Mouse (Mus musculus) bone marrow macrophage, adult 2 months (primary cell): ENCODE measurements at regions not wholly inside any gene's neighbourhood (a gene's known extent, or its start where the extent isn't known, plus 50 kb on each side); places are given as distances from the start of the nearest gene placed in this dataset.

Experiments used
- H3K27ac ChIP-seq: 2 replicates; pipeline ENCODE4 v1.5.1; 2012; ENCODE audit warnings: low read depth, low read length; ENCODE audit not compliant: insufficient read depth
- H3K4me1 ChIP-seq: 2 replicates; pipeline ENCODE4 v1.6.1; 2012; ENCODE audit warnings: low read length; ENCODE audit not compliant: control insufficient read depth, insufficient read depth
- H3K4me3 ChIP-seq: 2 replicates; pipeline ENCODE4 v1.5.1; 2012; ENCODE audit warnings: mild to moderate bottlenecking, low read length, moderate library complexity; ENCODE audit not compliant: insufficient read depth
- CTCF ChIP-seq: IDR thresholded peaks from 2 replicates; pipeline ENCODE4 v1.5.1; 2012; ENCODE audit warnings: low read depth, mild to moderate bottlenecking, low read length, moderate library complexity
- POLR2A ChIP-seq: IDR thresholded peaks from 2 replicates; pipeline ENCODE4 v1.6.1; 2012; ENCODE audit warnings: mild to moderate bottlenecking, low read depth, low read length, borderline replicate concordance

- Histone ChIP-seq H3K4me1 (no peaks in the 10 kb centered on the region), H3K4me3 (no peak overlapping the region), H3K27ac (no peak overlapping the region)
- no peak for TF ChIP-seq CTCF
- TF ChIP-seq POLR2A, result no peak
Observed at GRCm38 (mm10) chr10:97925568-97925967, 199.0 kb upstream of the C030005K15Rik start.

GRCm38 (mm10) chr10:97940345-97940744, 213.8 kb upstream of the C030005K15Rik start:
- H3K4me3 ChIP-seq, result no peak overlapping the region
- H3K4me1 ChIP-seq, result no peaks in the 10 kb centered on the region
- TF ChIP-seq CTCF (no peak), POLR2A (no peak)
- no peak overlapping the region for H3K27ac ChIP-seq

GRCm38 (mm10) chr10:97965881-97966280, 239.3 kb upstream of the C030005K15Rik start:
- H3K4me3 ChIP-seq, result no peak overlapping the region
- no peaks in the 10 kb centered on the region for H3K4me1 ChIP-seq
- H3K27ac ChIP-seq, result no peak overlapping the region
- no peak for TF ChIP-seq POLR2A
- no peak for TF ChIP-seq CTCF

GRCm38 (mm10) chr10:97966931-97967330, 240.4 kb upstream of the C030005K15Rik start:
- TF ChIP-seq CTCF, result no peak
- no peak for TF ChIP-seq POLR2A
- Histone ChIP-seq H3K27ac (no peak overlapping the region), H3K4me1 (no peaks in the 10 kb centered on the region), H3K4me3 (no peak overlapping the region)

GRCm38 (mm10) chr10:98007037-98007436, 280.5 kb upstream of the C030005K15Rik start:
- Histone ChIP-seq H3K27ac (no peak overlapping the region), H3K4me1 (no peaks in the 10 kb centered on the region), H3K4me3 (no peak overlapping the region)
- no peak for TF ChIP-seq CTCF
- TF ChIP-seq POLR2A, result no peak

GRCm38 (mm10) chr10:98008355-98008754, 281.8 kb upstream of the C030005K15Rik start:
- Histone ChIP-seq H3K27ac (no peak overlapping the region), H3K4me3 (no peak overlapping the region), H3K4me1 (no peaks in the 10 kb centered on the region)
- TF ChIP-seq POLR2A (no peak), CTCF (no peak)

GRCm38 (mm10) chr10:98012916-98013315, 286.4 kb upstream of the C030005K15Rik start:
- Histone ChIP-seq H3K4me3 (no peak overlapping the region), H3K4me1 (no peaks in the 10 kb centered on the region), H3K27ac (no peak overlapping the region)
- no peak for TF ChIP-seq POLR2A
- TF ChIP-seq CTCF, result no peak

GRCm38 (mm10) chr10:98014985-98015902, 288.7 kb upstream of the C030005K15Rik start:
- TF ChIP-seq CTCF, result no peak
- TF ChIP-seq POLR2A, result no peak
- Histone ChIP-seq H3K4me1 (no peaks in the 10 kb centered on the region), H3K27ac (no peak overlapping the region), H3K4me3 (no peak overlapping the region)

GRCm38 (mm10) chr10:98016596-98017304, 290.2 kb upstream of the C030005K15Rik start:
- no peak overlapping the region for H3K27ac ChIP-seq
- no peaks in the 10 kb centered on the region for H3K4me1 ChIP-seq
- H3K4me3 ChIP-seq, result no peak overlapping the region
- TF ChIP-seq CTCF (no peak), POLR2A (no peak)

GRCm38 (mm10) chr10:98029124-98029523, 302.6 kb upstream of the C030005K15Rik start:
- Histone ChIP-seq H3K4me1 (no peaks in the 10 kb centered on the region), H3K4me3 (no peak overlapping the region), H3K27ac (no peak overlapping the region)
- TF ChIP-seq POLR2A (no peak), CTCF (no peak)
